Mouse (Mus musculus) lung, postnatal 10 days (tissue): ENCODE measurements around the gene Cbx2.

Source experiments
- DNase-seq: peaks from one replicate; pipeline ENCODE4 v3.0.0; 2021

The Cbx2 gene

GRCm38 (mm10) chr11:119022895-119023615 is at the start of gene Cbx2:
Gene Cbx2, plus strand, starts transcription at chr11:119022962.
- peak; percentile 91 for DNase-seq

GRCm38 (mm10) chr11:118974340-118974739 is 48.4 kb upstream of the Cbx2 start:
- no peak for DNase-seq

- DNase-seq = peak; percentile 69
Observed at GRCm38 (mm10) chr11:118975427-118975826, 47.3 kb upstream of the Cbx2 start.

GRCm38 (mm10) chr11:118975917-118976316 is 46.8 kb upstream of the Cbx2 start:
- DNase-seq = no peak

GRCm38 (mm10) chr11:118980388-118980787 is 42.4 kb upstream of the Cbx2 start:
- no peak for DNase-seq

GRCm38 (mm10) chr11:118981012-118981776 is 41.6 kb upstream of the Cbx2 start:
- no peak for DNase-seq

GRCm38 (mm10) chr11:118982593-118983113 is 40.1 kb upstream of the Cbx2 start:
- no peak for DNase-seq

- DNase-seq = no peak
Observed at GRCm38 (mm10) chr11:118985571-118985970, 37.2 kb upstream of the Cbx2 start.

- no peak for DNase-seq
Observed at GRCm38 (mm10) chr11:118987999-118988398, 34.8 kb upstream of the Cbx2 start, which contains the start of gene Enpp7. Gene Enpp7, plus strand, starts transcription at chr11:118988188.

GRCm38 (mm10) chr11:118992781-118993180 is 30.0 kb upstream of the Cbx2 start:
- DNase-seq = no peak

- peak; percentile 34 for DNase-seq
Observed at GRCm38 (mm10) chr11:118995448-118995847, 27.3 kb upstream of the Cbx2 start.

GRCm38 (mm10) chr11:118997182-118997581 is 25.6 kb upstream of the Cbx2 start:
- no peak for DNase-seq

GRCm38 (mm10) chr11:118998540-118999265 is 24.1 kb upstream of the Cbx2 start:
- DNase-seq = peak; percentile 87

GRCm38 (mm10) chr11:118999361-118999804 is 23.4 kb upstream of the Cbx2 start:
- no peak for DNase-seq

GRCm38 (mm10) chr11:119000877-119001276 is 21.9 kb upstream of the Cbx2 start:
- no peak for DNase-seq

- no peak for DNase-seq
Observed at GRCm38 (mm10) chr11:119001493-119002128, 21.2 kb upstream of the Cbx2 start.

GRCm38 (mm10) chr11:119005547-119006275 is 17.1 kb upstream of the Cbx2 start:
- no peak for DNase-seq

- no peak for DNase-seq
Observed at GRCm38 (mm10) chr11:119006462-119006861, 16.3 kb upstream of the Cbx2 start.

GRCm38 (mm10) chr11:119007461-119008456 is 15.0 kb upstream of the Cbx2 start:
- DNase-seq = peak; percentile 60

GRCm38 (mm10) chr11:119014455-119014854 is 8.3 kb upstream of the Cbx2 start:
- no peak for DNase-seq

GRCm38 (mm10) chr11:119017506-119017905 is 5.3 kb upstream of the Cbx2 start:
- no peak for DNase-seq
